Mouse (Mus musculus) olfactory bulb, adult 2 months (tissue): ENCODE results near the gene Ccdc142.

Source experiments
- CTCF ChIP-seq: fragments of 200-500 bp; IDR thresholded peaks from 2 replicates; pipeline ENCODE4 v1.5.1; 2012; ENCODE audit warnings: low read depth, mild to moderate bottlenecking, low read length, moderate library complexity; ENCODE audit not compliant: insufficient read depth
- POLR2A ChIP-seq: fragments of 200-500 bp; IDR thresholded peaks from 2 replicates; pipeline ENCODE4 v1.6.1; 2012; ENCODE audit warnings: mild to moderate bottlenecking, low read depth, low read length, moderate library complexity; ENCODE audit not compliant: insufficient read depth

GRCm38 (mm10) chr6:83068221-83068620 lies 33.2 kb upstream of the Ccdc142 start:
- TF ChIP-seq CTCF (no peak), POLR2A (no peak)
